Mouse (Mus musculus) T-cell, adult 2 months (primary cell): ENCODE measurements around the gene Zan.
A peak's percentile ranks its signal among the peaks of the same experiment; 100 is the strongest.

ENCODE experiments used
- DNase-seq: peaks from one replicate; pipeline ENCODE4 v3.0.0; 2022; ENCODE audit warnings: low spot score

Zan gene

GRCm38 (mm10) chr5:137414253-137414652 is 62.6 kb downstream of the Zan start:
- no peak for DNase-seq

GRCm38 (mm10) chr5:137411235-137411634 is 65.6 kb downstream of the Zan start:
- DNase-seq: no peak

- no peak for DNase-seq
These were observed 66.3 kb downstream of the Zan start for GRCm38 (mm10) chr5:137410549-137410948.

GRCm38 (mm10) chr5:137410066-137410465 is 66.8 kb downstream of the Zan start:
- no peak for DNase-seq

- DNase-seq: no peak
These were observed 67.4 kb downstream of the Zan start for GRCm38 (mm10) chr5:137409451-137409850.

GRCm38 (mm10) chr5:137404081-137404480 is 72.8 kb downstream of the Zan start:
- no peak for DNase-seq

- DNase-seq: no peak
These were observed 82.4 kb downstream of the Zan start for GRCm38 (mm10) chr5:137394456-137394855.

- DNase-seq: no peak
These were observed 85.2 kb downstream of the Zan start for GRCm38 (mm10) chr5:137391641-137392040.

- no peak for DNase-seq
These were observed 90.2 kb downstream of the Zan start for GRCm38 (mm10) chr5:137386712-137387111.

- no peak for DNase-seq
These were observed 93.4 kb downstream of the Zan start for GRCm38 (mm10) chr5:137383441-137383840.

- peak; percentile 43 for DNase-seq
These were observed 95.7 kb downstream of the Zan start for GRCm38 (mm10) chr5:137381152-137381551.

- no peak for DNase-seq
These were observed 99.3 kb downstream of the Zan start for GRCm38 (mm10) chr5:137377603-137378002.

- no peak for DNase-seq
These were observed 99.7 kb downstream of the Zan start for GRCm38 (mm10) chr5:137377176-137377575.

- no peak for DNase-seq
These were observed 100.1 kb downstream of the Zan start for GRCm38 (mm10) chr5:137376722-137377121.

- no peak for DNase-seq
These were observed 100.7 kb downstream of the Zan start for GRCm38 (mm10) chr5:137376198-137376597.

GRCm38 (mm10) chr5:137375627-137376026 is 101.2 kb downstream of the Zan start:
- DNase-seq: no peak

GRCm38 (mm10) chr5:137374521-137375080 is 102.3 kb downstream of the Zan start:
- no peak for DNase-seq

GRCm38 (mm10) chr5:137373371-137373950 is 103.4 kb downstream of the Zan start:
- DNase-seq: no peak

- no peak for DNase-seq
These were observed 107.2 kb downstream of the Zan start for GRCm38 (mm10) chr5:137369665-137370064.

- no peak for DNase-seq
These were observed 118.5 kb downstream of the Zan start for GRCm38 (mm10) chr5:137358382-137358781.

GRCm38 (mm10) chr5:137354091-137354490 is 122.8 kb downstream of the Zan start:
- no peak for DNase-seq

- DNase-seq: no peak
These were observed 124.6 kb downstream of the Zan start for GRCm38 (mm10) chr5:137352011-137352975.

- no peak for DNase-seq
These were observed 125.5 kb downstream of the Zan start for GRCm38 (mm10) chr5:137351394-137351793.
